19 mouse cellular contexts compared by ENCODE assay signal in genomic region chr7:34694898-34695297, GRCm38 (mm10). TPM values are rescaled to one million over a fixed set of nuclear protein-coding genes. Genes with fewer than 3 reads are reported as not detected.
DNase-seq lines count a peak whose midpoint lies in the region; ATAC-seq and TF ChIP-seq lines count a peak whose summit lies in the region.
"Had no signal": no experiment of that assay in that cellular context is flagged by ENCODE, and none has a peak within 500 bp of the region (broad histone marks: within the 10 kb centered on the region; RNA-seq: fewer than 3 reads in every experiment).

No protein-coding gene starts in this region.

- H3K9me3 ChIP-seq in hindbrain, embryonic 13.5 days = no peaks in the 10 kb centered on the region
- no peaks in the 10 kb centered on the region for H3K9me3 ChIP-seq in lung, embryonic 16.5 days (ENCODE audit: control insufficient read depth, low read length)
- H3K9me3 ChIP-seq in midbrain, embryonic 12.5 days = no peaks in the 10 kb centered on the region
- H3K9me3 ChIP-seq: heart, embryonic 13.5 days; limb, embryonic 13.5 days; megakaryocyte, embryonic 14.5 days had no signal

- peak overlapping the region; percentile 76; the same call in 1 of the 2 replicates for H3K27ac ChIP-seq in hindbrain, embryonic 13.5 days
- no peak overlapping the region for H3K27ac ChIP-seq in lung, embryonic 16.5 days (ENCODE audit: low read length)
- H3K27ac ChIP-seq in midbrain, embryonic 12.5 days (replicated peaks) = peak overlapping the region; percentile 86
- no peak overlapping the region for H3K27ac ChIP-seq in gastrocnemius, adult 2 months
- H3K27ac ChIP-seq: heart, embryonic 13.5 days; limb, embryonic 13.5 days; liver, embryonic 14.5 days had no signal

- no peak for TF ChIP-seq CTCF in gastrocnemius, adult 2 months (IDR thresholded peaks at IDR 0.05)

- H3K9ac ChIP-seq in hindbrain, embryonic 13.5 days = no peak overlapping the region
- H3K9ac ChIP-seq in lung, embryonic 16.5 days (ENCODE audit: low read length) = no peak overlapping the region
- no peak overlapping the region for H3K9ac ChIP-seq in midbrain, embryonic 12.5 days (replicated peaks)
- H3K9ac ChIP-seq: heart, embryonic 13.5 days; limb, embryonic 13.5 days; liver, embryonic 14.5 days had no signal

- 0 out of 2 replicates have a peak, but pooled peaks have one; percentile 44 for ATAC-seq in hindbrain, embryonic 13.5 days (ENCODE audit: low FRiP score)
- peak; percentile 93 for ATAC-seq in lung, embryonic 16.5 days (ENCODE audit: low read depth)
- peak; percentile 66 for ATAC-seq in midbrain, embryonic 12.5 days (ENCODE audit: low FRiP score, low read depth)

- no peaks in the 10 kb centered on the region for H3K27me3 ChIP-seq in hindbrain, embryonic 13.5 days
- H3K27me3 ChIP-seq in lung, embryonic 16.5 days (ENCODE audit: control insufficient read depth, insufficient read depth, low read depth, low read length) = no peaks in the 10 kb centered on the region; the same call in 1 of the 2 replicates
- no peaks in the 10 kb centered on the region for H3K27me3 ChIP-seq in midbrain, embryonic 12.5 days
- H3K27me3 ChIP-seq: megakaryocyte, embryonic 14.5 days had no signal

- H3K36me3 ChIP-seq in hindbrain, embryonic 13.5 days = no peaks in the 10 kb centered on the region
- H3K36me3 ChIP-seq in lung, embryonic 16.5 days (ENCODE audit: control insufficient read depth, insufficient read depth, low read length) = no peaks in the 10 kb centered on the region
- no peaks in the 10 kb centered on the region for H3K36me3 ChIP-seq in midbrain, embryonic 12.5 days
- H3K36me3 ChIP-seq: heart, embryonic 13.5 days; limb, embryonic 13.5 days had no signal

- no peak overlapping the region for H3K4me3 ChIP-seq in hindbrain, embryonic 13.5 days
- no peak overlapping the region for H3K4me3 ChIP-seq in lung, embryonic 16.5 days (ENCODE audit: low read length)
- no peak overlapping the region for H3K4me3 ChIP-seq in midbrain, embryonic 12.5 days
- H3K4me3 ChIP-seq in gastrocnemius, adult 2 months = no peak overlapping the region
- H3K4me3 ChIP-seq: heart, embryonic 13.5 days; limb, embryonic 13.5 days; megakaryocyte, embryonic 14.5 days had no signal

- peaks cover 66% of the 10 kb centered on the region for H3K4me1 ChIP-seq in hindbrain, embryonic 13.5 days (replicated peaks)
- peaks cover 10% of the 10 kb centered on the region; the same call in 1 of the 2 replicates for H3K4me1 ChIP-seq in lung, embryonic 16.5 days (replicated peaks; ENCODE audit: control insufficient read depth, insufficient read depth, low read length)
- H3K4me1 ChIP-seq in midbrain, embryonic 12.5 days = peaks cover 38% of the 10 kb centered on the region
- H3K4me1 ChIP-seq: megakaryocyte, embryonic 14.5 days had no signal

- no peak overlapping the region for H3K4me2 ChIP-seq in hindbrain, embryonic 13.5 days
- H3K4me2 ChIP-seq in lung, embryonic 16.5 days (ENCODE audit: low read depth, low read length) = no peak overlapping the region
- H3K4me2 ChIP-seq in midbrain, embryonic 12.5 days (replicated peaks) = no peak overlapping the region
- H3K4me2 ChIP-seq: heart, embryonic 13.5 days; limb, embryonic 13.5 days had no signal

- DNase-seq in kidney, postnatal 4 days = peak; percentile 39 to 44
- DNase-seq in kidney, adult 11 months = no peak
- no peak for DNase-seq in frontal cortex, postnatal 10 days (ENCODE audit: low spot score in 2 of 2)
- no peak for DNase-seq in gastrocnemius, adult 2 months
- DNase-seq: cerebellum, adult 9-10 months; heart, adult 11 months; heart, postnatal 4 days; kidney, adult 18-20 months; kidney, postnatal 25 days; layer of hippocampus, adult 9-11 months; right cerebral cortex, postnatal 4 days; thymus, postnatal 25 days had no signal

- WGBS in hindbrain, embryonic 13.5 days = 21% methylated on average over 9 of the region's 9 CpGs
- 45% methylated on average over 9 of the region's 9 CpGs for WGBS in lung, embryonic 16.5 days
- WGBS in midbrain, embryonic 12.5 days = 41% methylated on average over 9 of the region's 9 CpGs

- intact Hi-C loops in gastrocnemius, adult 2 months (cut with DNase I) = no loop called here

RNA-seq across cellular contexts. Expression of gene Kctd15, which starts 38.4 kb away (rescaled TPM):
- 33.7 and 36.0 TPM in 2 replicates for polyA plus RNA-seq in hindbrain, embryonic 13.5 days (2015; fragmentation: Nextera tagmentation; extraction: Ambion mirVana)
- polyA plus RNA-seq in lung, embryonic 16.5 days (2015; fragmentation: Nextera tagmentation; extraction: Ambion mirVana) = 12.5 and 12.6 TPM in 2 replicates
- polyA plus RNA-seq in midbrain, embryonic 12.5 days (2016; fragmentation: Nextera tagmentation; extraction: Ambion mirVana) = 35.4 and 35.8 TPM in 2 replicates
- 10 to 100 TPM; 41.4 to 47.1 TPM for total RNA-seq in gastrocnemius, adult 2 months (2021)

Comparison
In these comparisons a context has a peak if more than half of its experiments do, and no peak if none do; other contexts are left out.
1. DNase-seq: peak in kidney, postnatal 4 days (2 of 2); none in kidney, adult 11 months (single experiment), frontal cortex, postnatal 10 days (0 of 2) and gastrocnemius, adult 2 months (single experiment).
2. H3K27ac ChIP-seq: peak in hindbrain, embryonic 13.5 days (single experiment) and midbrain, embryonic 12.5 days (single experiment); none in lung, embryonic 16.5 days (single experiment) and gastrocnemius, adult 2 months (single experiment).
3. Peak in every context shown above with its lines, with median percentiles within 50 percentile points of each other: ATAC-seq.